Comparison of ENCODE assay signal across 8 mouse cellular contexts in the genomic region with DNA sequence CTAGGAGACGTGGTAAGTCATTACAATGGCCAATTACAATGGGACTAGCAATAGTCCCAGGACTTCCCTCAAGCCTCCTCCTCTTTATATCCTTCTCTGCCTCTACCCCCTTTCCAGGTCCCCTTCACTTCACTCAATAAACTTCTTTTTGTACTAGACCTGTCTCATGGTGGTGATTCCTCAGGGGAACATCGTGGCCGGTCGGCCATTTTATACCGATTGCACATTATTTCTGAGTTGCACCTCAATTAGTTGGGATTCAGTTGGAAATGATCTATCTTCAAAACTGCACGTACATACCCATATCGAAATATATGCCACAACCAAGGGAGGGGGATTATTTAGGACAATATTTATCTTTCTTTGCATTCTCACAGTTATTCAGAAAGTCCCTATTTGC. TPM values are rescaled to one million over a fixed set of nuclear protein-coding genes. Genes with fewer than 3 reads are reported as not detected.
DNase-seq lines count a peak whose midpoint lies in the region; ATAC-seq and TF ChIP-seq lines count a peak whose summit lies in the region.

No protein-coding gene starts in this region.

- H3K79me3 ChIP-seq in C2C12 (ENCODE audit: low read depth): peaks cover 28% of the 10 kb centered on the region

- peak; percentile 39 for DNase-seq in embryo, embryonic 10 days (ENCODE audit: low spot score)
- DNase-seq in embryo, embryonic 9.5 days (ENCODE audit: extremely low spot score): no peak
- no peak for DNase-seq in gastrocnemius, adult 8-10 months (ENCODE audit: low spot score in 2 of 2)
- no peak for DNase-seq in yolk sac, embryonic 10.5 days (ENCODE audit: low spot score)
- no peak for DNase-seq in cerebellum, postnatal 36 days

- no peaks in the 10 kb centered on the region for H3K9me3 ChIP-seq in forebrain, embryonic 13.5 days (replicated peaks)
- H3K9me3 ChIP-seq in liver, embryonic 16.5 days (replicated peaks; ENCODE audit: control insufficient read depth, low read length): no peaks in the 10 kb centered on the region

- whole genome bisulfite sequencing in forebrain, embryonic 13.5 days: 25% methylated on average over 7 of the region's 7 CpGs
- WGBS in liver, embryonic 16.5 days (ENCODE audit: insufficient replicate concordance): 27% methylated on average over 7 of the region's 7 CpGs

- peak overlapping the region; percentile 98 for H3K27ac ChIP-seq in forebrain, embryonic 13.5 days
- H3K27ac ChIP-seq in liver, embryonic 16.5 days (ENCODE audit: low read length): peak overlapping the region; percentile 97

- peaks cover 46% of the 10 kb centered on the region for H3K36me3 ChIP-seq in C2C12 (ENCODE audit: control insufficient read depth, insufficient read depth)
- peaks cover 28% of the 10 kb centered on the region for H3K36me3 ChIP-seq in forebrain, embryonic 13.5 days (ENCODE audit: poor library complexity, severe bottlenecking)
- peaks cover 5% of the 10 kb centered on the region for H3K36me3 ChIP-seq in liver, embryonic 16.5 days (ENCODE audit: control insufficient read depth, insufficient read depth)

- peak overlapping the region; percentile 28 for H3ac ChIP-seq in C2C12 (ENCODE audit: control insufficient read depth, insufficient read length, low read depth)

- peak overlapping the region; percentile 73 for H3K4me3 ChIP-seq in C2C12 (ENCODE audit: insufficient read depth, poor library complexity, severe bottlenecking)
- peak overlapping the region; percentile 90 for H3K4me3 ChIP-seq in forebrain, embryonic 13.5 days
- H3K4me3 ChIP-seq in liver, embryonic 16.5 days (ENCODE audit: low read depth, low read length): peak overlapping the region; percentile 94

- H3K79me2 ChIP-seq in C2C12 (ENCODE audit: control insufficient read depth, insufficient read depth): peaks cover 82% of the 10 kb centered on the region

- peak; percentile 52 for ATAC-seq in forebrain, embryonic 13.5 days
- ATAC-seq in liver, embryonic 16.5 days (ENCODE audit: low read depth): no peak

- no peaks in the 10 kb centered on the region for H3K27me3 ChIP-seq in C2C12 (ENCODE audit: control insufficient read depth, insufficient read depth, insufficient read length)
- H3K27me3 ChIP-seq in forebrain, embryonic 13.5 days: no peaks in the 10 kb centered on the region
- no peaks in the 10 kb centered on the region for H3K27me3 ChIP-seq in liver, embryonic 16.5 days (ENCODE audit: control insufficient read depth, insufficient read depth, low read depth, low read length)

- TF ChIP-seq CTCF in C2C12 (IDR thresholded peaks at IDR 0.05; ENCODE audit: control insufficient read depth, insufficient read depth, insufficient read length): no peak

- H3K9ac ChIP-seq in forebrain, embryonic 13.5 days: peak overlapping the region; percentile 87
- peak overlapping the region; percentile 91 for H3K9ac ChIP-seq in liver, embryonic 16.5 days (ENCODE audit: low read depth, low read length)

- peaks cover 14% of the 10 kb centered on the region for H3K4me1 ChIP-seq in forebrain, embryonic 13.5 days
- H3K4me1 ChIP-seq in liver, embryonic 16.5 days (ENCODE audit: control insufficient read depth, low read depth, low read length): peaks cover 10% of the 10 kb centered on the region

- H3K4me2 ChIP-seq in forebrain, embryonic 13.5 days: peak overlapping the region; percentile 74
- peak overlapping the region; percentile 91 for H3K4me2 ChIP-seq in liver, embryonic 16.5 days (ENCODE audit: low read depth, low read length)

TF ChIP-seq in C2C12, 6 proteins besides CTCF, POLR2A, EP300 and RAD21:
- TF ChIP-seq CEBPB (IDR thresholded peaks at IDR 0.05; ENCODE audit: low read depth): no peak
- no peak for TF ChIP-seq MYOG (IDR thresholded peaks at IDR 0.05; ENCODE audit: control insufficient read depth, extremely low read depth, insufficient read length)
- no peak for TF ChIP-seq MYOD1 (IDR thresholded peaks at IDR 0.05; ENCODE audit: control insufficient read depth, insufficient read length, low read depth)
- TF ChIP-seq MAX (IDR thresholded peaks at IDR 0.05): no peak

RNA-seq across cellular contexts. Expression of a gene that starts 8.9 kb away (rescaled TPM):
- polyA plus RNA-seq in C2C12 (2012; fragmentation: generic; extraction: Trizol): 4.2 TPM
- 25.5 and 25.6 TPM in 2 replicates for polyA plus RNA-seq in forebrain, embryonic 13.5 days (2015; fragmentation: Nextera tagmentation; extraction: Ambion mirVana)
- polyA plus RNA-seq in liver, embryonic 16.5 days (2015; fragmentation: Nextera tagmentation; extraction: Ambion mirVana): 4.2 and 4.6 TPM in 2 replicates
- total RNA-seq in gastrocnemius, adult 8-10 months (2022): 10 to 100 TPM; 32.4 to 67.5 (median 43.8) TPM

RNA-seq across cellular contexts. Expression of a gene that starts 11.3 kb away (rescaled TPM):
- 0.98 TPM for polyA plus RNA-seq in C2C12 (2012; fragmentation: generic; extraction: Trizol)
- polyA plus RNA-seq in forebrain, embryonic 13.5 days (2015; fragmentation: Nextera tagmentation; extraction: Ambion mirVana): 8.9 and 9.3 TPM in 2 replicates
- 1.8 TPM in 2 replicates for polyA plus RNA-seq in liver, embryonic 16.5 days (2015; fragmentation: Nextera tagmentation; extraction: Ambion mirVana)
- total RNA-seq in gastrocnemius, adult 8-10 months (2022): 1 to 10 TPM; 3.3 to 5.3 (median 4.2) TPM

RNA-seq across cellular contexts. Expression of a gene that starts 11.4 kb away (rescaled TPM):
- polyA plus RNA-seq in C2C12 (2012; fragmentation: generic; extraction: Trizol): 2.5 TPM
- polyA plus RNA-seq in forebrain, embryonic 13.5 days (2015; fragmentation: Nextera tagmentation; extraction: Ambion mirVana): 12.7 and 16.0 TPM in 2 replicates
- polyA plus RNA-seq in liver, embryonic 16.5 days (2015; fragmentation: Nextera tagmentation; extraction: Ambion mirVana): 2.9 and 3.1 TPM in 2 replicates
- total RNA-seq in gastrocnemius, adult 8-10 months (2022): 1 to 10 TPM; 2.3 to 3.8 (median 3.5) TPM

RNA-seq across cellular contexts. Expression of a gene that starts 11.5 kb away (rescaled TPM):
- polyA plus RNA-seq in C2C12 (2012; fragmentation: generic; extraction: Trizol): 9.5 TPM
- 61.9 and 63.8 TPM in 2 replicates for polyA plus RNA-seq in forebrain, embryonic 13.5 days (2015; fragmentation: Nextera tagmentation; extraction: Ambion mirVana)
- polyA plus RNA-seq in liver, embryonic 16.5 days (2015; fragmentation: Nextera tagmentation; extraction: Ambion mirVana): 7.2 TPM in 2 replicates
- 10 to 100 TPM; 29.6 to 34.5 (median 31.0) TPM for total RNA-seq in gastrocnemius, adult 8-10 months (2022)
